Mouse (Mus musculus) heart, embryonic 11.5 days (tissue): ENCODE results near the gene Npas1. TPM values are rescaled to one million over a fixed set of nuclear protein-coding genes. Genes with fewer than 3 reads are reported as not detected.

Experiments
- ATAC-seq: fragments of 200-750 bp; cut with Nextera tagmentation; replicated peaks from 2 replicates; pipeline ENCODE4 v1.8.0; 2017; ENCODE audit warnings: moderate library complexity; ENCODE audit not compliant: insufficient number of reproducible peaks, low FRiP score, low TSS enrichment
- H3K27ac ChIP-seq: fragments of 300-500 bp; sonication (generic); 2 replicates; pipeline ENCODE4 v1.5.1; 2014; ENCODE audit warnings: mild to moderate bottlenecking, low read depth, low read length
- H3K27me3 ChIP-seq: fragments of 300-500 bp; sonication (generic); 2 replicates; pipeline ENCODE4 v1.6.1; 2014; ENCODE audit warnings: mild to moderate bottlenecking, low read length, mixed read lengths; ENCODE audit not compliant: control insufficient read depth, insufficient read depth
- H3K36me3 ChIP-seq: fragments of 300-500 bp; sonication (generic); 2 replicates; pipeline ENCODE4 v1.6.1; 2014; ENCODE audit warnings: mild to moderate bottlenecking, low read length, moderate library complexity, mixed read lengths; ENCODE audit not compliant: control insufficient read depth, insufficient read depth
- H3K4me1 ChIP-seq: fragments of 300-500 bp; sonication (generic); 2 replicates; pipeline ENCODE4 v1.6.1; 2014; ENCODE audit warnings: low read length; ENCODE audit not compliant: control insufficient read depth, insufficient read depth
- H3K4me2 ChIP-seq: fragments of 300-500 bp; sonication (generic); 2 replicates; pipeline ENCODE4 v1.6.1; 2014; ENCODE audit warnings: mild to moderate bottlenecking, moderate library complexity
- H3K4me3 ChIP-seq: fragments of 300-500 bp; sonication (generic); 2 replicates; pipeline ENCODE4 v1.5.1; 2014; ENCODE audit warnings: low read depth, low read length
- H3K9ac ChIP-seq: fragments of 300-500 bp; sonication (generic); 2 replicates; pipeline ENCODE4 v1.6.1; 2014; ENCODE audit warnings: mild to moderate bottlenecking, low read depth, low read length, moderate library complexity
- H3K9me3 ChIP-seq: fragments of 300-500 bp; sonication (generic); replicated peaks from 2 replicates; pipeline ENCODE4 v1.6.1; 2016; ENCODE audit warnings: low read length; ENCODE audit not compliant: control insufficient read depth
- WGBS: fragments of 180-500 bp; shearing (Covaris S2); extraction: QIAGEN DNeasy Blood & Tissue Kit; methylation state at CpG from one replicate; pipeline ENCODE4 v1.1.7; 2014; ENCODE audit not compliant: insufficient replicate concordance; 5-methylcytosine and 5-hydroxymethylcytosine counted together
- polyA plus RNA-seq: library from polyadenylated mRNA; unstranded; fragments of >200 nt; fragmentation: Nextera tagmentation; extraction: Ambion mirVana; gene quantifications from 2 replicates; pipeline ENCODE4 v1.2.1, GENCODE M21; 2014

Gene Npas1
- polyA plus RNA-seq, 1 experiment from 2014 or later = not detected

DNA sequence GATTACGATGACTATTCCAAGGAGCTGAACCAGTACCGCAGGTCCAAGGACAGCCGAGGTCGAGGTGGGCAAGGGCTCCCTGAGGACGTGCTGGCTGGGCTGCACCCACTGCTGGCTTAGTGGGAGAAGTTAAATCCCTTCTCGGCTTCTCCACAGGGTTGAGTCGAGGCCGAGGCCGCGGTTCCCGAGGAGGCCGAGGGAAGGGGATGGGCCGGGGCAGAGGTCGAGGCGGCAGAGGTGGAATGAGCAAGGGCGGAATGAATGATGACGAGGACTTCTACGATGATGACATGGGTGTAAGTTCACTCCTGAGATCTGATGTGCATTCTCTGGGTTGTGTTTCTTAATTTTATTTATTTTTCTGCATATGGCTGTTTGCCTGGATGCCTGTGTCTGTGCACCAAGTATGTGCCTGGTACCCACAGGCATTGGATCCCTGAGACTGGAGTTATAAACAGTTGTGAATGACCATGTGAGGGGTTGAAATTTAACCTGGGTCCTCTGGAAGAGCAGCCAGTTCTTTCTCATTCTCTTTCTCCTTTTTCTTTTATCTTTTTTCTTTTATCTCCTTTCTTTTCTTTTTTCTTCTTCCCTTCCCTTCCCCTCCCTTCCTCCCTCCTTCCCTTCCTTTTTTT, 55.2 kb downstream of the Npas1 start:
- WGBS = 92% methylated on average over 18 of the region's 18 CpGs
- H3K9me3 ChIP-seq = no peaks in the 10 kb centered on the region
- no peak overlapping the region for H3K4me3 ChIP-seq
- no peaks in the 10 kb centered on the region for H3K27me3 ChIP-seq
- no peak overlapping the region for H3K4me2 ChIP-seq
- peaks cover 50% of the 10 kb centered on the region for H3K36me3 ChIP-seq
- no peak for ATAC-seq
- no peak overlapping the region for H3K27ac ChIP-seq
- H3K9ac ChIP-seq = no peak overlapping the region
- no peaks in the 10 kb centered on the region for H3K4me1 ChIP-seq

DNA sequence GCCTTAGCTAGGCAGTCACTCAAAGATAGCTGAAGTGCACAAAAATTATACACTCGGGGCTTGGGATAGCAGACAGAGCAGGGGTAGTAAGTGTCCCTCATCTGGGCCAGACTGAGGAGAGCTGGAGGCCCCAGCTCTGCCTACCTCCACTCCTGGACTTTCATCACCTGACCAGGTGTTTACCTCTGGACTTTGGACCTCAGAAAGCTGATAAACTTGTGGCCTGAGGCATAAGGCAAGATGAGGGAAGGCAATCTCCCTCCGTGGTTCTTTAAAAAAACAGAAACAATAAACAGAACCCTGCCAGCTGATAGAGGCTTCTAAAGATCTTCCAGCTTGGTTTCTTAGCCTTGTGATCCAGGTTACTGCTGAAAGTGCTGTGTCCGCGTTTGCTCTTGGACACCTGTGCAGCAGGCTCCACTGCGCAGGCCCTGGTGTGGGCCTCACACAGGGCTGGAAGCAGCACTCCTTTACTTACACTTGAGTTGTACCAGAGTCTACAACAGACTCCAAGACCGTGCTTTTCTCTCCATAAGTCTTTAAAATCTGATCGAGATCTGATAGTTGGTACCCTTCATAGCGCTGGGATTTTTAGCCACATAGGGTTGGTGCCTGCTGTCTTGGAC, 56.9 kb downstream of the Npas1 start:
- Histone ChIP-seq H3K9ac (no peak overlapping the region), H3K27ac (no peak overlapping the region)
- WGBS = 90% methylated on average over 8 of the region's 8 CpGs

DNA sequence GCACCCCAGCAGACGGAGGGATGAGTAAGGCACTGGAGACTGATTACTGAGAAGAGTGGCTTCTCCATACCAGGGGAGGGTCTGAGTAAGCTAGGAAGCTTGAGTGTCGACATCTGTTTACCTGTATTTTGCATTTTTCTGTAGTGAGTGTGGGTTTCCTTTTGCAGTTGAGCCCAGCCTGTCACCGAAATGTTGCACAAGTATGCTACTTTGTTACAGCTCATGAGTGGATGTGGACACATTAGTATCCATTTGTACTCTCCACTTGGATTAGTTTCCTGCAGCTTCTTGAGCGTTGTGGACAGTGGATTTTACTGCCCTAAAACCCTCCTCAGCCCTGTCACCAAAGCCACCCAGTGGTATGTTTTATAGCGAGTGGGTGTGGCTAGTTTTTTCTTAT, 58.8 kb downstream of the Npas1 start:
- WGBS = 94% methylated on average over 5 of the region's 5 CpGs
- no peak for ATAC-seq
- Histone ChIP-seq H3K9ac (no peak overlapping the region), H3K9me3 (no peaks in the 10 kb centered on the region), H3K36me3 (peaks cover 40% of the 10 kb centered on the region), H3K4me2 (no peak overlapping the region), H3K4me3 (no peak overlapping the region), H3K27me3 (no peaks in the 10 kb centered on the region), H3K27ac (no peak overlapping the region), H3K4me1 (peaks cover 6% of the 10 kb centered on the region; the same call in 1 of the 2 replicates)

More for the DNA sequence above, 56.9 kb downstream of the Npas1 start:
- Histone ChIP-seq H3K36me3 (peaks cover 51% of the 10 kb centered on the region), H3K4me2 (no peak overlapping the region), H3K9me3 (no peaks in the 10 kb centered on the region), H3K4me1 (0 out of 2 replicates have a peak, but pooled peaks cover 2% of the 10 kb centered on the region), H3K27me3 (no peaks in the 10 kb centered on the region), H3K4me3 (no peak overlapping the region)
- ATAC-seq = no peak

DNA sequence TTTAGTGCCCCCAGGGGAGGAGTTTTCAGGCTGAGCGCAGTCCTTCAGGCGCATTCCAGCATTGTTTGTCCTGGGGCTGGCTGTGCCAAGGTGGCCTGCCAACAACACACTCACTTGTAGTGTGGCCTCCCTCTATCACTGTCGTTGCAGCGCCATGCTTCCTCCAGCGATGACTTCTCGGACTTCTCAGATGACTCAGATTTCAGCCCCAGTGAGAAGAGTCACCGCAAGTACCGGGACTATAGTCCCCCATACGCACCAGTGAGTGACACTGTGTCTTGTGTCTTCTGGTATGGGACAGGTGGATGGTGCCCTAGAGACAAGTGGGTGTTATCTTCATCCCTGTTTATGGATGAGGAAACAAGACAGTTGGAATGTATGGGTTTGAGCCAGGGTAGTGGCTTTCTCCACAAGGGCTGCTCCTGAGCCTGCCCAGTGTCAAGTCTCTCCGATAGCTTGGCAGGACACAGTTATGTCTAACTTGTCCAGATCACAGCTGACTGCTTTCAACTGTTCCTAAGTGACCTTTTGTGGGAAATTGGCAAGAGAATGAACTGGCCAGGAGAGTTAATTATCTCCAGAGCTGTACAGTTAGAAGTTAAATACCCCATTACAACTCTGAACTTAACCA, 60.3 kb downstream of the Npas1 start:
- Histone ChIP-seq H3K4me2 (no peak overlapping the region), H3K36me3 (peaks cover 37% of the 10 kb centered on the region), H3K4me1 (peaks cover 13% of the 10 kb centered on the region), H3K9ac (no peak overlapping the region), H3K27me3 (no peaks in the 10 kb centered on the region), H3K9me3 (no peaks in the 10 kb centered on the region), H3K27ac (no peak overlapping the region), H3K4me3 (no peak overlapping the region)
- ATAC-seq = no peak
- 85% methylated on average over 10 of the region's 10 CpGs for WGBS

DNA sequence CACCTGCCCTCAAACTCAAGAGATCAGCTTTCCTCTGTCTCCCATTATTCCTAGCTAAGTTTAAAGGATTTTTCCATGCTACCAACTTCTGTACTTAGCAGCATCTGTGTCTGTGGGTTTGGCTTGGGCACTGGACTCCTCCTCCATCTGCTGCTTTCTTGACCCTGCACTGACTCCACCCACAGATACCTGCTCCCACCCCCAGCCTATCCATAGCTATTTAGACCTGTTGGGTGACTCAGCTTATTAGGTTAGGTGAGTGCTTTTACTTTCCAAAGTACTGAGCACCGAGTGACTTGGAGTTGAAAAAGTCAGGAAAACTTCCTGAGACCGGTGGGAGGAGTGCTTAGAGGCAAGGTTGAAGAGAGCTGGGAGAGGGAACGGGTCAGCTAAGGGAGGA, 62.1 kb downstream of the Npas1 start:
- Histone ChIP-seq H3K9me3 (no peaks in the 10 kb centered on the region), H3K4me2 (no peak overlapping the region), H3K9ac (0 out of 2 replicates have a peak overlapping the region, but pooled peaks have one; percentile 29), H3K27ac (peak overlapping the region; percentile 51; the same call in 1 of the 2 replicates), H3K4me3 (no peak overlapping the region), H3K4me1 (peaks cover 27% of the 10 kb centered on the region), H3K27me3 (no peaks in the 10 kb centered on the region), H3K36me3 (peaks cover 26% of the 10 kb centered on the region)
- peak; percentile 72 for ATAC-seq
- 71% methylated on average over 3 of the region's 3 CpGs for WGBS

DNA sequence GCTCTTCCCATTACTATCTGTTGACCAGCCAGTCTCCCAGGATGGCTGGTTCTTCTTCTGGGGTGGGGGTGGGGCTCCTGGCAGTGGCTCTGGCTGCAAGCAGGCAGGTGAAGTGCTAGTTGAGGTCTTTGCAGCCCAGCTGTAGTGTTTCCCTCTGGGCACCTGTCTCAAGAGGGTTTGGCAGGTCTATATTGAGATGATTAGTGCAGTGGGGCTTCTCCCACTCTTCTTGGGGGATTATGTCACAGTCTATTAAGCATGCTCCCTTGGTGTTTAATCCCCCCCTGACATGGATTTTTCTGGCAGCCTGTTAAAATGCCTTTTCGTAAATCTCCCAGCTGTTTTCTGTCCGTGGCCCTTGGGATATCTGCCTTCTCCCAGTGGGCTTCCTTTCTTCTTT, 64.6 kb downstream of the Npas1 start:
- Histone ChIP-seq H3K9ac (no peak overlapping the region), H3K4me2 (peak overlapping the region; percentile 24; the same call in 1 of the 2 replicates), H3K27ac (peak overlapping the region; percentile 89), H3K27me3 (no peaks in the 10 kb centered on the region), H3K36me3 (peaks cover 19% of the 10 kb centered on the region), H3K4me3 (no peak overlapping the region), H3K9me3 (no peaks in the 10 kb centered on the region), H3K4me1 (peaks cover 27% of the 10 kb centered on the region)
- 78% methylated on average over 2 of the region's 2 CpGs for WGBS
- ATAC-seq = no peak

DNA sequence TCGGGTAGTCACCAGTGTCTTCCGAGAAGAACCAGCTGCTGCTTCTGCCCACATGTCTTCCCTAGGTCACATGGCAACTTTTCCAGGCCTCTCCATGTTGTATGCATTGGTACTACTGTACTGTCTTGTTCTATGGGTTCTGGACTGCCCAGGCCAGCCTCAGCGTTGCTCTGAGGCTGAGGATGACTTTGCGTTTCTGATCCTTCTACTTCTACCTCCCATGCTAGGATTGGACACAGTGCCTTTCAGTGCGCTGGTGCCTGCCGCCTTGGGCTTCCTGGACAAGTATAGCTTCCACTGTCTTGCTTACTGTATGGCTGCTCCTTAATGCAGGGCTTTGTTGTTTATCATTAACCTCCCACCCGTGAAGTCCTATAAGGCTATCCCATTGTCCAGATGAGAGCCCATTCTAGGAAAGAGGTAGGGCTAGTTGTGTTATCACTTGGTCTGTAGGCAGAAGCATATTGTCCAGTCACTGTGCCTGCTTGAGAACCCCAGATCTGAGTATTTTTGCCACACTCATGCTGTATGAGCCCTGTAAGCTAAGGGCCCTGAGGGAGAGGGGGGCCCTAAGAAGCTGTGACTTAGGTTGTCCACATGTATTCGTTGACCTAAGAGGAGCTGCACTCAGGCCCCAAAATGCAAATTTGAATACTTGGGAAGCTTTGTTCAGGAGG, 65.2 kb downstream of the Npas1 start:
- H3K27me3 ChIP-seq = no peaks in the 10 kb centered on the region
- ATAC-seq = peak; percentile 81

DNA sequence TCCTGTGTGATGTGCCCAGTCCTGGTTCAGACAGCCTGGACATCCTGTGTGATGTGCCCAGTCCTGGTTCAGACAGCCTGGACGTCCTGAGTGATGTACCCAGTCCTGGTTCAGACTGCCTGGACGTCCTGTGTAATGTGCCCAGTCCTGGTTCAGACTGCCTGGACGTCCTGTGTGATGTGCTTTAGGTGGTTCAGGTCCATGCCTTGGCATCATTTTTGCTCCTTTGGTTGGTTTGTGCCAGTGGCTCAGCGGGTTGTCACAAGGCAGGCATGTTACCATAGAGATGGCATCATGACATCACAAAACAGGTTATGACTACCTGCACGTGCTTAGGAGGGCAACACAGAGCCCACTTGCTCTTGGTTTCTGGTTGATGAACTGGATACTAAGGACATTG, 66.4 kb downstream of the Npas1 start:
- WGBS = 92% methylated on average over 5 of the region's 5 CpGs
- Histone ChIP-seq H3K9ac (peak overlapping the region; percentile 23; the same call in 1 of the 2 replicates), H3K27me3 (no peaks in the 10 kb centered on the region), H3K27ac (peak overlapping the region; percentile 89), H3K36me3 (peaks cover 4% of the 10 kb centered on the region), H3K4me3 (no peak overlapping the region), H3K4me1 (peaks cover 29% of the 10 kb centered on the region), H3K9me3 (no peaks in the 10 kb centered on the region), H3K4me2 (no peak overlapping the region)
- ATAC-seq = no peak

More for the DNA sequence above, 65.2 kb downstream of the Npas1 start:
- peak overlapping the region; percentile 89 for H3K27ac ChIP-seq
- H3K9ac ChIP-seq = peak overlapping the region; percentile 23; the same call in 1 of the 2 replicates
- H3K9me3 ChIP-seq = no peaks in the 10 kb centered on the region
- WGBS = 72% methylated on average over 8 of the region's 8 CpGs
- peaks cover 15% of the 10 kb centered on the region for H3K36me3 ChIP-seq
- H3K4me2 ChIP-seq = peak overlapping the region; percentile 24
- H3K4me3 ChIP-seq = no peak overlapping the region
- peaks cover 27% of the 10 kb centered on the region for H3K4me1 ChIP-seq
